Mouse (Mus musculus): ENCODE measurements at regions not wholly inside any gene's neighbourhood (a gene's known extent, or its start where the extent isn't known, plus 50 kb on each side); places are given as distances from the start of the nearest gene placed in this dataset.

DNA sequence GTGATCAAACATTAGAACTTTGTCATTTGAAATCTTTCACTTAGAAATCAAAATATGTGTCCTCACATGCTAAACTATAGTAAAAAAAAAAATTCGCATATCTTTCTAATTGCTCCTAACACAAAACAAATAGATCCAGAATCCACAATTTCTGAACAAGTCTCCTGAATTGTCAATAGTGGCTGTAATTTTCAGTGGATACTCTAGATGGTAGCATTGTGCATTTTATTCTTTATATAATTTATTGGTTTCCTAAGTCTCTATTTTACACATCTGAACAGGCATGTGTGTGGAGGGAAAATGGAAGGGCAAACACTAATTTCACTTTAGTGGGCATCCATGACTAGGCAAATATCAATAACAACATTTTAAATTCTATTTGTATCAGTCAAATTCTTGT lies 63.7 kb upstream of the Tnmd start:
- DNase-seq (ENCODE audit: low spot score) (peak; percentile 2), ATAC-seq (ENCODE audit: low read depth) (no peak)
- H3K27ac ChIP-seq (replicated peaks; ENCODE audit: low read depth, low read length) = no peak overlapping the region
- H3K36me3 ChIP-seq (ENCODE audit: control insufficient read depth, insufficient read depth, low read length) = no peaks in the 10 kb centered on the region
- no peaks in the 10 kb centered on the region for H3K4me1 ChIP-seq (ENCODE audit: control insufficient read depth, insufficient read depth, low read length)
- H3K9ac ChIP-seq (ENCODE audit: low read depth, low read length) = no peak overlapping the region
- no peak overlapping the region for H3K4me3 ChIP-seq (ENCODE audit: low read depth, low read length)
- H3K27me3 ChIP-seq (replicated peaks; ENCODE audit: control insufficient read depth, insufficient read depth, low read length) = peaks cover 3% of the 10 kb centered on the region; the same call in 1 of the 2 replicates
- no peaks in the 10 kb centered on the region for H3K9me3 ChIP-seq (ENCODE audit: control insufficient read depth, low read length)
- WGBS = 21% methylated on average over 1 of the region's 1 CpGs
- no peak overlapping the region for H3K4me2 ChIP-seq (ENCODE audit: low read depth, low read length)

DNA sequence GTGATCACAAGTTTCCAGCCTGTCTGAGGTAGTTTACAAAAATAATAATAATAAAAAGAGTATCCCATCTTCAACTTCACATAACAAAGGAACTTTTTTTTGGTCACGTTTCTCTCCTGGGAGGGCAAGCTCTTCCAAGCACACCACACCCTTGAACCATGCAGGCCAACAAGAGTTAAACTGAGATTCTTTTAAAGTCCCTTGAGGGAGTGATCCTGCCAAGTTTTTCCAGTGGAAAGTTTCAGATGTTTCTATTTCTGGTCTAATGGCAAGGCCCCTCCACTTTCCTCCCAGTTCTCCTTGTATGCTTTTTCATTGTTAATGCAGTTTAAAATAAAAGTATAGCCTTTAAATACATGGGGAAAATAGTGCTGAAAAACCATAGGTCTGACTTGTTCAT lies 65.2 kb upstream of the Pcdh19 start:
- DNase-seq (ENCODE audit: low spot score) = peak; percentile 74
- Histone ChIP-seq H3K9ac (ENCODE audit: low read depth, low read length) (no peak overlapping the region), H3K4me3 (ENCODE audit: low read depth, low read length) (no peak overlapping the region), H3K4me2 (ENCODE audit: low read depth, low read length) (no peak overlapping the region), H3K36me3 (ENCODE audit: control insufficient read depth, insufficient read depth, low read length) (no peaks in the 10 kb centered on the region), H3K9me3 (ENCODE audit: control insufficient read depth, low read length) (no peaks in the 10 kb centered on the region), H3K27me3 (replicated peaks; ENCODE audit: control insufficient read depth, insufficient read depth, low read length) (no peaks in the 10 kb centered on the region), H3K4me1 (ENCODE audit: control insufficient read depth, insufficient read depth, low read length) (no peaks in the 10 kb centered on the region), H3K27ac (replicated peaks; ENCODE audit: low read depth, low read length) (no peak overlapping the region)
- WGBS = 55% methylated on average over 1 of the region's 1 CpGs
- no peak for ATAC-seq (ENCODE audit: low read depth)

DNA sequence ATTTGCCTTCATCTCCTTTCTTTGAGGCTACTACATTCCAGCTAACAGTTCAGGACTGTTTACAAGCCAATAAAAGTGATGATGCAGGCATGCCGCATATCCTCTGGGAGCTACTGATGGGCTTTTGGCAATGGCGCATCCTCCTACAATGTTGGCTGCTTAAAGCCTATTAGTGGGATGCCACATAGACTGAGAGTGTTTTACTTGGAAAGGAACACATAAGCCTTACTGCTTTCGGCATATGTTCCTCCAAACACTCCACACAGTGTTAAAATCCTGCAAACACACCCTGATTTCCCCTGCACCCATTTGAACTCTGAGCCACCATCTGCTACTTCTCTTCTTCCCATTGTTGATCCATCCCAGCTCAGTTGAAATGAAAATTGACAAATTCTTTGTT lies 63.4 kb upstream of the Pcdh19 start:
- H3K36me3 ChIP-seq (ENCODE audit: control insufficient read depth, insufficient read depth, low read length) = no peaks in the 10 kb centered on the region
- WGBS = 87% methylated on average over 3 of the region's 3 CpGs
- no peaks in the 10 kb centered on the region for H3K9me3 ChIP-seq (ENCODE audit: control insufficient read depth, low read length)
- no peak for DNase-seq (ENCODE audit: low spot score)
- H3K9ac ChIP-seq (ENCODE audit: low read depth, low read length) = no peak overlapping the region
- no peaks in the 10 kb centered on the region for H3K4me1 ChIP-seq (ENCODE audit: control insufficient read depth, insufficient read depth, low read length)
- no peak overlapping the region for H3K4me3 ChIP-seq (ENCODE audit: low read depth, low read length)
- ATAC-seq (ENCODE audit: low read depth) = no peak
- H3K27ac ChIP-seq (replicated peaks; ENCODE audit: low read depth, low read length) = no peak overlapping the region
- no peak overlapping the region for H3K4me2 ChIP-seq (ENCODE audit: low read depth, low read length)
- no peaks in the 10 kb centered on the region for H3K27me3 ChIP-seq (replicated peaks; ENCODE audit: control insufficient read depth, insufficient read depth, low read length)

DNA sequence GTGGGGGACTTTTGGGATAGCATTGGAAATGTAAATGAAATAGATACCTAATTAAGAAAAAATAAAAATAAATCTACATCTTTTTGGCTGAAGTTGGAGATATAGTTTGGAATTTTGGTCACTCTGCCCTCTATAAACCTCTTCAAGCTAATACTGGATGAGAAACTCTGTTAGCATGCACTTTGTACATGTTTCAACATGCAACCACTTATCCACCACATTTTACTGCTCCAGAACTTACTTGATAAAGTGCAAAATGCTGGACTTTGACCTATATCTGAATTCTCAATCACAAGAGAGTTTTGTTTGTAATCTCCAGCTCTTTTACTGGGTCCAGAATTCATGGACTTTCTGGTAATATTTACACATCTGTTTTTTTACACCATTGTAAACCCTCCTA lies 54.7 kb upstream of the Pcdh19 start:
- Histone ChIP-seq H3K27ac (replicated peaks; ENCODE audit: low read depth, low read length) (no peak overlapping the region), H3K4me1 (ENCODE audit: control insufficient read depth, insufficient read depth, low read length) (no peaks in the 10 kb centered on the region), H3K27me3 (replicated peaks; ENCODE audit: control insufficient read depth, insufficient read depth, low read length) (no peaks in the 10 kb centered on the region), H3K4me2 (ENCODE audit: low read depth, low read length) (no peak overlapping the region), H3K9ac (ENCODE audit: low read depth, low read length) (no peak overlapping the region), H3K4me3 (ENCODE audit: low read depth, low read length) (no peak overlapping the region), H3K9me3 (ENCODE audit: control insufficient read depth, low read length) (no peaks in the 10 kb centered on the region), H3K36me3 (ENCODE audit: control insufficient read depth, insufficient read depth, low read length) (no peaks in the 10 kb centered on the region)
- no peak for DNase-seq (ENCODE audit: low spot score)
- no peak for ATAC-seq (ENCODE audit: low read depth)

DNA sequence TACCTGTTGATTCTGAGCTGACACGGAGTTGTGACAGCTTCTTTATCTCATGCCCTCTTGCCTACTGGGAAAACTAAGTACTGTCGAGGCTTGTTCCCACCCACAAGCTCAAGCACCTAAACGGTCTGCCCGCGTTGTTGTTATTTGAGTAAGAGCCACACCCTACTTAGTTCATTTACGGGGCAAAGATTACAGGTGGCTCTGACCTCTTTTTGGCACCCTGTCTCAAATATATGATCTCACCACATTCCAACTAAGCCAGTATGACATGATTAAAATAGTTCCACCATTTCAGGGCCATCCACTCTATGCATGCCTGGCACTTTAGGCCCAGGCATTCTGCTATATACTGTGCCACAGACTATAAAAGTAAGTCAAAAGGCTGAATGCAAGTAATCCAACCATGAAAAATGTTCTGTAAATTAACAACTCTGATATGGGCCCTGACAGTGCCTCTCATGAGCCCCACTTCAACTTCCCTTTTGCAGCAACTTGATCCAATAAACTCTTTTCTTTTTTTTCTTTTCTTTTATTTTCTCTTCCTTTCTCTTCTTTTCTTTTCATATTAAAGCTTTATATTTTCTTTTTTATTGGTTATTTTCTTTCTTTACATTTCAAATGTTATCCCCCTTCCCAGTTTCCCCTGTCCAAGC lies 50.3 kb upstream of the Pcdh19 start:
- ATAC-seq (ENCODE audit: low read depth) = peak; percentile 37; the same call in 1 of the 2 replicates
- H3K4me2 ChIP-seq (ENCODE audit: low read depth, low read length) = no peak overlapping the region
- 76% methylated on average over 6 of the region's 6 CpGs for WGBS
- H3K9ac ChIP-seq (ENCODE audit: low read depth, low read length) = no peak overlapping the region
- H3K36me3 ChIP-seq (ENCODE audit: control insufficient read depth, insufficient read depth, low read length) = no peaks in the 10 kb centered on the region
- no peaks in the 10 kb centered on the region for H3K27me3 ChIP-seq (replicated peaks; ENCODE audit: control insufficient read depth, insufficient read depth, low read length)
- DNase-seq (ENCODE audit: low spot score) = no peak
- no peak overlapping the region for H3K4me3 ChIP-seq (ENCODE audit: low read depth, low read length)
- no peaks in the 10 kb centered on the region for H3K4me1 ChIP-seq (ENCODE audit: control insufficient read depth, insufficient read depth, low read length)
- H3K9me3 ChIP-seq (ENCODE audit: control insufficient read depth, low read length) = no peaks in the 10 kb centered on the region
- no peak overlapping the region for H3K27ac ChIP-seq (replicated peaks; ENCODE audit: low read depth, low read length)
